Mouse (Mus musculus) hindbrain, embryonic 11.5 days (tissue): ENCODE results near the gene Dpp6. TPM values are rescaled to one million over a fixed set of nuclear protein-coding genes. Genes with fewer than 3 reads are reported as not detected.
A peak's percentile ranks its signal among the peaks of the same experiment; 100 is the strongest.

Experiments
- ATAC-seq: fragments of 200-750 bp; cut with Nextera tagmentation; 2 replicates; pipeline ENCODE4 v1.8.0; 2017; ENCODE audit warnings: mild to moderate bottlenecking, moderate TSS enrichment, moderate library complexity; ENCODE audit not compliant: low FRiP score
- DNase-seq: peaks from one replicate; pipeline ENCODE4 v3.0.0-alpha.2; 2015; ENCODE audit warnings: low spot score
- H3K27ac ChIP-seq: fragments of 300-500 bp; sonication (generic); 2 replicates; pipeline ENCODE4 v1.5.1; 2014; ENCODE audit warnings: mild to moderate bottlenecking, low read depth, low read length
- H3K27me3 ChIP-seq: fragments of 300-500 bp; sonication (generic); 2 replicates; pipeline ENCODE4 v1.6.1; 2014; ENCODE audit warnings: mild to moderate bottlenecking, low read length, moderate library complexity, mixed read lengths; ENCODE audit not compliant: control insufficient read depth, insufficient read depth
- H3K36me3 ChIP-seq: fragments of 300-500 bp; sonication (generic); 2 replicates; pipeline ENCODE4 v1.6.1; 2014; ENCODE audit warnings: mild to moderate bottlenecking, low read length, moderate library complexity, mixed read lengths; ENCODE audit not compliant: control insufficient read depth, insufficient read depth
- H3K4me1 ChIP-seq: fragments of 300-500 bp; sonication (generic); replicated peaks from 2 replicates; pipeline ENCODE4 v1.6.1; 2014; ENCODE audit warnings: low read length, mixed read lengths; ENCODE audit not compliant: control insufficient read depth, insufficient read depth
- H3K4me2 ChIP-seq: fragments of 300-500 bp; sonication (generic); replicated peaks from 2 replicates; pipeline ENCODE4 v1.6.1; 2014; ENCODE audit warnings: mild to moderate bottlenecking, low read depth, low read length
- H3K4me3 ChIP-seq: fragments of 300-500 bp; sonication (generic); 2 replicates; pipeline ENCODE4 v1.5.1; 2014; ENCODE audit warnings: low read depth, low read length
- H3K9ac ChIP-seq: fragments of 300-500 bp; sonication (generic); 2 replicates; pipeline ENCODE4 v1.6.1; 2014; ENCODE audit warnings: low read depth, low read length
- H3K9me3 ChIP-seq: fragments of 300-500 bp; sonication (generic); 2 replicates; pipeline ENCODE4 v1.6.1; 2016; ENCODE audit warnings: low read length; ENCODE audit not compliant: control insufficient read depth
- WGBS: fragments of 180-500 bp; shearing (Covaris S2); extraction: QIAGEN DNeasy Blood & Tissue Kit; methylation state at CpG from one replicate; pipeline ENCODE4 v1.1.7; 2014; 5-methylcytosine and 5-hydroxymethylcytosine counted together
- polyA plus RNA-seq: library from polyadenylated mRNA; unstranded; fragments of >200 nt; fragmentation: Nextera tagmentation; extraction: Ambion mirVana; gene quantifications from 2 replicates; pipeline ENCODE4 v1.2.1, GENCODE M21; 2014

Dpp6 gene
- polyA plus RNA-seq, 1 experiment from 2014 or later, result 13.8 TPM

DNA sequence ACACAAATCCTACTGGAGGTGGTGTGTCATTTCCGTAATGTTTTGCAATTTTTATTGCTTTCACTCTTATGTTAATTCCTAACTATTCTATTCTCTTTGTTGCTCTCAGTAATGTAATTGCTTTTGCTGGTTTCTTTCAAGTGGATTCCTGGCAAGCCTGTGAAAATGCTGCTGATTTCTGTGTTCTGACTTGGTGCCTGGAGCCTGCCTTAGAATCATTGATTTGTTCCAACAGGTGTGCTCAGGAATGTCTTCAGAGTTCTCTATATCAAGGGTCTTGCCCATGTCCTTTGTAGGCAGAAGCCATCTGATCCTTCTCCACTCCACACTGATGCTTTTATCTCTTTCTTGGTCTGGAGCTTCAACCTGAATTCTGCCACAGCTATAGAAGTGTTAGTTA is 526.6 kb downstream of the Dpp6 start:
- DNase-seq (no peak), ATAC-seq (no peak)
- no peak overlapping the region for H3K4me2 ChIP-seq
- no peaks in the 10 kb centered on the region for H3K9me3 ChIP-seq
- no peak overlapping the region for H3K4me3 ChIP-seq
- H3K27ac ChIP-seq, result no peak overlapping the region
- H3K36me3 ChIP-seq, result no peaks in the 10 kb centered on the region
- no peak overlapping the region for H3K9ac ChIP-seq
- no peaks in the 10 kb centered on the region for H3K27me3 ChIP-seq
- WGBS, result 85% methylated on average over 1 of the region's 1 CpGs
- H3K4me1 ChIP-seq, result no peaks in the 10 kb centered on the region

- Histone ChIP-seq H3K4me1 (no peaks in the 10 kb centered on the region), H3K9ac (no peak overlapping the region), H3K9me3 (no peaks in the 10 kb centered on the region), H3K4me2 (no peak overlapping the region), H3K27ac (no peak overlapping the region), H3K36me3 (no peaks in the 10 kb centered on the region), H3K27me3 (no peaks in the 10 kb centered on the region), H3K4me3 (no peak overlapping the region)
- peak; percentile 6 for DNase-seq
- ATAC-seq, result no peak
- WGBS, result 70% methylated on average over 5 of the region's 5 CpGs
Measured at GRCm38 (mm10) chr5:27348181-27349095, 531.4 kb downstream of the Dpp6 start.

- Histone ChIP-seq H3K4me1 (no peaks in the 10 kb centered on the region), H3K4me2 (no peak overlapping the region), H3K9ac (no peak overlapping the region), H3K4me3 (no peak overlapping the region), H3K9me3 (no peaks in the 10 kb centered on the region), H3K36me3 (no peaks in the 10 kb centered on the region), H3K27me3 (no peaks in the 10 kb centered on the region), H3K27ac (no peak overlapping the region)
- no peak for DNase-seq
- 81% methylated on average over 3 of the region's 3 CpGs for WGBS
- no peak for ATAC-seq
Measured at GRCm38 (mm10) chr5:27357630-27358029, 540.6 kb downstream of the Dpp6 start.

- no peak overlapping the region for H3K4me3 ChIP-seq
- WGBS, result 70% methylated on average over 2 of the region's 2 CpGs
- no peaks in the 10 kb centered on the region for H3K9me3 ChIP-seq
- DNase-seq, result peak; percentile 21
- H3K27ac ChIP-seq, result no peak overlapping the region
- H3K4me1 ChIP-seq, result no peaks in the 10 kb centered on the region
- H3K27me3 ChIP-seq, result no peaks in the 10 kb centered on the region
- no peaks in the 10 kb centered on the region for H3K36me3 ChIP-seq
- no peak overlapping the region for H3K9ac ChIP-seq
- H3K4me2 ChIP-seq, result no peak overlapping the region
- ATAC-seq, result no peak
Measured at GRCm38 (mm10) chr5:27365946-27366345, 548.9 kb downstream of the Dpp6 start.

DNA sequence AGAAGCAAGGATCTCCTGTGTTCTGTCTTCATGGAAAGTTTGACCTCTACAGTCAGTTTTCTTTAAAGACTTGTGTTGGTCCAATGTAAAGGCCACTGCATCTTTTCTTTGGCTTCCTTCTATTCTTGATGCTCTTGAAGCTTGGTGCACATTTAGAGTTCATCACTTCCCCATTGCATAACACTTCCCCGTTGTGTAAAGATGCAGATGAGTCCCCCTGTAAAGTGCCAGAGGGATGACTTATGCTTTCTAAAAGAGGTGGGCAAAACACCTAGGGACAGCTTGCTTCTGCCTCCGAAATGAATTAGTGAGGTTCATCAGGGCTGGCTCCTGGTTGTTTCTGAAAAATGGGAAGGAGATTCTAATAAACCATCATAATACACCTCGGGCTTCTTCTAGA is 553.8 kb downstream of the Dpp6 start:
- H3K27me3 ChIP-seq, result no peaks in the 10 kb centered on the region
- WGBS, result 82% methylated on average over 3 of the region's 3 CpGs

GRCm38 (mm10) chr5:27373931-27374330 is 556.9 kb downstream of the Dpp6 start:
- DNase-seq (no peak), ATAC-seq (no peak)
- no peaks in the 10 kb centered on the region for H3K36me3 ChIP-seq
- no peaks in the 10 kb centered on the region for H3K27me3 ChIP-seq
- no peaks in the 10 kb centered on the region for H3K9me3 ChIP-seq
- H3K4me1 ChIP-seq, result no peaks in the 10 kb centered on the region
- H3K27ac ChIP-seq, result no peak overlapping the region
- WGBS, result 79% methylated on average over 1 of the region's 1 CpGs
- H3K9ac ChIP-seq, result no peak overlapping the region
- no peak overlapping the region for H3K4me3 ChIP-seq
- H3K4me2 ChIP-seq, result no peak overlapping the region

More for the DNA sequence above, 553.8 kb downstream of the Dpp6 start:
- Histone ChIP-seq H3K4me1 (no peaks in the 10 kb centered on the region), H3K36me3 (no peaks in the 10 kb centered on the region), H3K9me3 (no peaks in the 10 kb centered on the region), H3K4me3 (no peak overlapping the region), H3K4me2 (no peak overlapping the region), H3K27ac (no peak overlapping the region), H3K9ac (no peak overlapping the region)
- ATAC-seq (no peak), DNase-seq (no peak)

GRCm38 (mm10) chr5:27375841-27376240 is 558.8 kb downstream of the Dpp6 start:
- Histone ChIP-seq H3K9ac (no peak overlapping the region), H3K4me1 (no peaks in the 10 kb centered on the region), H3K27me3 (no peaks in the 10 kb centered on the region), H3K4me3 (no peak overlapping the region), H3K27ac (no peak overlapping the region), H3K36me3 (no peaks in the 10 kb centered on the region), H3K4me2 (no peak overlapping the region), H3K9me3 (no peaks in the 10 kb centered on the region)
- ATAC-seq (no peak), DNase-seq (no peak)
- 90% methylated on average over 3 of the region's 3 CpGs for WGBS

- Histone ChIP-seq H3K9me3 (0 out of 2 replicates have a peak, but pooled peaks cover 5% of the 10 kb centered on the region), H3K4me2 (no peak overlapping the region), H3K27me3 (no peaks in the 10 kb centered on the region), H3K9ac (no peak overlapping the region), H3K27ac (no peak overlapping the region), H3K36me3 (no peaks in the 10 kb centered on the region), H3K4me3 (no peak overlapping the region), H3K4me1 (no peaks in the 10 kb centered on the region)
- no peak for ATAC-seq
- no peak for DNase-seq
- WGBS, result 83% methylated on average over 4 of the region's 4 CpGs
Measured at GRCm38 (mm10) chr5:27380656-27381385, 563.8 kb downstream of the Dpp6 start.
